Mouse (Mus musculus) retina, embryonic 14.5 days (tissue): Measurements from ENCODE around the gene Gm49322.

Experiments used
- DNase-seq: peaks from one replicate; pipeline ENCODE4 v3.0.0-alpha.2; 2015; ENCODE audit warnings: low spot score

Gm49322 gene

GRCm38 (mm10) chr10:80655406-80656129 lies 49.7 kb downstream of the Gm49322 start:
- no peak for DNase-seq

DNA sequence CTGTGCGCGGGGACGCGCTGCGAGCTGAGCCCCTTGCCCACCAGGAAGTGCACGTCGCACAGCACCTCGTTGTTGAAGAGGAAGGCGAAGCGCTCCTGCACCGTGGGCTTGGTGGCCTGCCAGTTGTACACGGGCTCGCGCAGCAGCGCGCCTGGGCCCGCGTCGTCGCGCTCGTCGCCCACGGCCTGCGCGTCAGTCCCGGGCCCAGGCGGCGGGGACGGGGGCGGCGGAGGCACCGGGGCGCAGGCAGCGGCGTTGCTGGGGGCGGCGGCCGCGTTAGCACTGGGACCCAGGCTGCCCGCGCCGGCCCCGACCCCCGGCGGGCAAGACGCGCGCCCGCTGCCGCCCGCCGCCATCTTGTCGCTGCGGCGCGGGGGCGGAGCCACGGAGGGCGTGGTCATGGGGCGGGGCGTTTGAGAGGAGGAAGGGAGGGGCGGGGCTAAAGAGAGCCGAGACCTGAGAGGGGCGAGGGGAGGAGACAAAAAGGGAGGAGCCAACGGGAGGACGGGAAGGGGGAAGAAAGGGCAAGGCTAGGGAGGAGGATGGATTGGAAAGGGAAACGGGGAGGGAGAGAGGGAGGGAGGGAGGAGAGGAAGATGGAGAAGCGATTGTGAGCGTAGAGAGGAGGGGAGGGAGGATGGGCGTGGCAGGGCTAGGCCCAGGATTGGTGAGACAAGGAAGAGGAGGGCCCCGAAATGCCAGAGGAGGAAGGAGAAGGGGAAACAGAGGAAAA lies 50.5 kb downstream of the Gm49322 start:
- peak; percentile 97 for DNase-seq

GRCm38 (mm10) chr10:80656863-80657623 lies 51.2 kb downstream of the Gm49322 start, which contains the start of gene Btbd2:
Gene Btbd2 (minus strand): TSS chr10:80657071.
- DNase-seq, result no peak

GRCm38 (mm10) chr10:80658194-80658840 lies 52.5 kb downstream of the Gm49322 start:
- no peak for DNase-seq

GRCm38 (mm10) chr10:80658841-80659202 lies 53.0 kb downstream of the Gm49322 start:
- no peak for DNase-seq

GRCm38 (mm10) chr10:80659213-80659612 lies 53.4 kb downstream of the Gm49322 start:
- DNase-seq, result peak; percentile 84

DNA sequence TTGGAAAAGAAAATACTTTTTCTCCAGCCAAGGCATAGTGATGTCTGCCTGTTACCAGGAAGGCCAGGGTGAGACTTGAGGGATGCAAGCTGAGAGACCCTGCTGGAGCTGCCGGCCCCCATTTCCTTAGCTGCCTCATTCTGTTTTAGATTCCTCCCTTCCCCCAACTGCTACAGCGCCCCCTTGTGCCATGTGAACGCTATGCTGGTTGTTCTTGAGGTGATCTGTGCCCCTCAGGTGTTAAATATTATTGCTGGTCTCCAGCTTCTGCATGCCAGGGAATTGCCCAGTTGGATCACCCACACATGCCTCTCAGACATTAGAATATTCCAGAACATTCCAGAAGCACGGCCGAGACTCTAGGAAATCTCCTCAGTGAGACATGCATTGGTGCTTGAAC lies 55.3 kb downstream of the Gm49322 start:
- DNase-seq, result peak; percentile 71

DNA sequence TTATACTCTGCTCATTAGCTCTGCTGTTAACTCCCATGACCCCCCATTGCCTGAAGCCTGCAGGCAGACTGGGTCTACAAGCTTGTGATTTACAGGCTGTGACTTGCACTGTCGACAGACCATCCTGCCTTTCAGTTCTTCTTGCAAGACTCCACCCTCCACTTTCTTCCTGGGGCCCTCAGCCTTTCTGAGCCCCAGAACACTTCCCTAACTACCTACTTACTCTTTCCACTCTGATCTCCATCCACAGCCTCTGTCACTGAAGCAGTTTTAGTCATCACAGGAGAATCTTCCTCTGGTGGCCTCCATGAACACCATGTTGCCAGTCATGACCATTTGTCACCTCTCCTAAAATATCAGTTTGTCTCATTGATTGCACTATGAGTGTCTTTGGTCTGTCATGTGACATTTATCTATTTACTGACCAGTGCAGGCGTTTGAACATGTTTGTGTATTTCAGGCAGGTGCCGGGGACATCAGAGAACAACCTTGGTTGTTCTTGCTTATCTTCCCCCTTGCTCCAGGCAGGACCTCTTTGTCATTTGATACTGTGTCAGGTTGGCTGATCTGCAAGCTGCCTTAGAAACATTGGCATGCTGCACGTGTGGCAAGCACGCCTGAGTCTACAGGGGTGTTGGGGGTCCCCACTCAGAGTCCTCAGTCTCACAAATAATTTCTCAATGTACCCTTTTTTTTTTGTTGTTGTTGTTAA lies 57.8 kb downstream of the Gm49322 start:
- no peak for DNase-seq

- DNase-seq, result no peak
Observed at GRCm38 (mm10) chr10:80664197-80665015, 58.6 kb downstream of the Gm49322 start.

GRCm38 (mm10) chr10:80665016-80665380 lies 59.2 kb downstream of the Gm49322 start:
- no peak for DNase-seq
